Mouse (Mus musculus) midbrain, embryonic 12.5 days (tissue): Measurements from ENCODE around the gene Fxr2. TPM values are rescaled to one million over a fixed set of nuclear protein-coding genes. Genes with fewer than 3 reads are reported as not detected.
"Not testable (repeated sequence)": the region's sequence is repeated elsewhere in the genome, so short reads cannot be mapped to it uniquely, and the experiment has no call there.

ENCODE experiments used
- ATAC-seq: fragments of 200-750 bp; cut with Nextera tagmentation; 2 replicates; pipeline ENCODE4 v1.8.0; 2017; ENCODE audit warnings: low read depth, moderate TSS enrichment, moderate library complexity; ENCODE audit not compliant: low FRiP score
- H3K27ac ChIP-seq: fragments of 300-500 bp; sonication (generic); replicated peaks from 2 replicates; pipeline ENCODE4 v1.5.1; 2016; ENCODE audit warnings: mild to moderate bottlenecking
- H3K27me3 ChIP-seq: fragments of 300-500 bp; sonication (generic); 2 replicates; pipeline ENCODE4 v1.6.1; 2016; ENCODE audit warnings: mild to moderate bottlenecking
- H3K36me3 ChIP-seq: fragments of 300-500 bp; sonication (generic); 2 replicates; pipeline ENCODE4 v1.6.1; 2016
- H3K4me1 ChIP-seq: fragments of 300-500 bp; sonication (generic); 2 replicates; pipeline ENCODE4 v1.6.1; 2016
- H3K4me2 ChIP-seq: fragments of 300-500 bp; sonication (generic); replicated peaks from 2 replicates; pipeline ENCODE4 v1.6.1; 2016; ENCODE audit warnings: mild to moderate bottlenecking, moderate library complexity
- H3K4me3 ChIP-seq: fragments of 300-500 bp; sonication (generic); 2 replicates; pipeline ENCODE4 v1.5.1; 2016; ENCODE audit warnings: mild to moderate bottlenecking
- H3K9ac ChIP-seq: fragments of 300-500 bp; sonication (generic); replicated peaks from 2 replicates; pipeline ENCODE4 v1.6.1; 2016; ENCODE audit warnings: mild to moderate bottlenecking, moderate library complexity
- H3K9me3 ChIP-seq: fragments of 300-500 bp; sonication (generic); 2 replicates; pipeline ENCODE4 v1.6.1; 2016; ENCODE audit warnings: mild to moderate bottlenecking
- WGBS: fragments of 180-500 bp; shearing (Covaris S2); methylation state at CpG from one replicate; pipeline ENCODE4 v1.1.7; 2016; 5-methylcytosine and 5-hydroxymethylcytosine counted together
- polyA plus RNA-seq: library from polyadenylated mRNA; unstranded; fragments of >200 nt; fragmentation: Nextera tagmentation; extraction: Ambion mirVana; gene quantifications from 2 replicates; pipeline ENCODE4 v1.2.1, GENCODE M21; 2016

Fxr2 gene
- polyA plus RNA-seq, 1 experiment from 2014 or later = 59.2 TPM

GRCm38 (mm10) chr11:69689891-69690290, 57.1 kb downstream of the Fxr2 start:
- ATAC-seq = no peak
- no peaks in the 10 kb centered on the region for H3K9me3 ChIP-seq
- H3K4me3 ChIP-seq = no peak overlapping the region
- no peaks in the 10 kb centered on the region for H3K36me3 ChIP-seq
- no peak overlapping the region for H3K9ac ChIP-seq
- WGBS = 88% methylated on average over 1 of the region's 1 CpGs
- H3K4me1 ChIP-seq = 0 out of 2 replicates have a peak, but pooled peaks cover 2% of the 10 kb centered on the region
- 0 out of 2 replicates have a peak, but pooled peaks cover 17% of the 10 kb centered on the region for H3K27me3 ChIP-seq
- no peak overlapping the region for H3K27ac ChIP-seq
- no peak overlapping the region for H3K4me2 ChIP-seq

GRCm38 (mm10) chr11:69692196-69692811, 59.5 kb downstream of the Fxr2 start:
- Histone ChIP-seq H3K4me3 (no peak overlapping the region), H3K27ac (no peak overlapping the region), H3K36me3 (no peaks in the 10 kb centered on the region), H3K9ac (no peak overlapping the region), H3K4me1 (peaks cover 10% of the 10 kb centered on the region), H3K27me3 (peaks cover 15% of the 10 kb centered on the region), H3K9me3 (no peaks in the 10 kb centered on the region), H3K4me2 (no peak overlapping the region)
- ATAC-seq = no peak
- whole genome bisulfite sequencing = 84% methylated on average over 9 of the region's 9 CpGs

GRCm38 (mm10) chr11:69692863-69693262, 60.1 kb downstream of the Fxr2 start:
- no peak overlapping the region for H3K4me3 ChIP-seq
- no peaks in the 10 kb centered on the region for H3K9me3 ChIP-seq
- peaks cover 14% of the 10 kb centered on the region for H3K27me3 ChIP-seq
- peaks cover 10% of the 10 kb centered on the region for H3K4me1 ChIP-seq
- H3K36me3 ChIP-seq = no peaks in the 10 kb centered on the region
- 89% methylated on average over 6 of the region's 6 CpGs for WGBS
- no peak overlapping the region for H3K4me2 ChIP-seq
- ATAC-seq = no peak
- no peak overlapping the region for H3K9ac ChIP-seq
- H3K27ac ChIP-seq = no peak overlapping the region

- no peak for ATAC-seq
- Histone ChIP-seq H3K4me3 (no peak overlapping the region), H3K9me3 (no peaks in the 10 kb centered on the region), H3K9ac (no peak overlapping the region), H3K36me3 (no peaks in the 10 kb centered on the region), H3K4me2 (no peak overlapping the region), H3K4me1 (peaks cover 10% of the 10 kb centered on the region), H3K27me3 (peaks cover 14% of the 10 kb centered on the region), H3K27ac (no peak overlapping the region)
- 58% methylated on average over 11 of the region's 11 CpGs for WGBS
Observed at GRCm38 (mm10) chr11:69693421-69693965, 60.7 kb downstream of the Fxr2 start.

DNA sequence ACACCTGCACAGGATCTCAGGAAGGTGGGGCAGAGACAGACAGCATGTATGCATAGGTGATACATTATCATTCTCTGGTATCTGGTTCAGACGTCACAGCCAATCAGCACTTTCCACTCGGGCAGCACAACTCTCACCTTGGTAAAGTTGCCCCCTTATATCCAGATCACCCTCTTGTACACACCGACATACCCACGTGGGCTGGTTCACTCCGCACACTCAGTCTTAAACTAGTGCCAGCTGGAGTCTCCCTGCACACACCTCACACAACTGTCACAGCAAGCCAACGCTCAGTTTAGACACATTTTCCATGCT, 62.2 kb downstream of the Fxr2 start:
- ATAC-seq = no peak
- Histone ChIP-seq H3K4me2 (peak overlapping the region; percentile 93), H3K4me3 (peak overlapping the region; percentile 53), H3K9ac (peak overlapping the region; percentile 90; the same call in 1 of the 2 replicates), H3K9me3 (no peaks in the 10 kb centered on the region), H3K4me1 (peaks cover 10% of the 10 kb centered on the region), H3K27ac (no peak overlapping the region), H3K36me3 (no peaks in the 10 kb centered on the region), H3K27me3 (peaks cover 14% of the 10 kb centered on the region)
- 33% methylated on average over 6 of the region's 6 CpGs for WGBS

GRCm38 (mm10) chr11:69695361-69696181, 62.8 kb downstream of the Fxr2 start, which contains the start of the genes Tnfsf12 and Tnfsfm13:
Tnfsf12 (minus strand) TSS chr11:69695849.
Tnfsfm13 (minus strand) TSS chr11:69696098.
- no peak for ATAC-seq

DNA sequence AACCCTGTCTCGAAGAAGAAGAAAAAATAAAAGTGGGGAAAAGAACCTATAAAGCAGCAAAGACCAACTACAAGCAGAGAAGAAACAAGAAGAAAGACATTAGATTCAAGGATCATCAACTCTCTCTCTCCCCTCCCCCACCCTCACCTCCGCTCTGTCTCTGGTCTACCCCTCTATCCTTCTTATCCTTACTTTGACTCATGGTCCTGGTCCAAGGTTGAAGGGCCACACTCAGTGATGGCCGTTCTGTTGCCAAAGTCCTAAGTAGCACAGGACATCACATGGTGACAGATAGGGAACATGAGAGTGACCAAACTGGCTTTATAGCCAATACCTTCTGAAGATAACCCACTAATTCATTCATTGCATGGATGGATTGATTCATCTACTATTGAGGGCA, 64.6 kb downstream of the Fxr2 start:
- Histone ChIP-seq H3K9ac (no peak overlapping the region), H3K36me3 (no peaks in the 10 kb centered on the region), H3K4me3 (no peak overlapping the region), H3K9me3 (no peaks in the 10 kb centered on the region), H3K4me2 (no peak overlapping the region), H3K4me1 (peaks cover 10% of the 10 kb centered on the region), H3K27me3 (peaks cover 9% of the 10 kb centered on the region), H3K27ac (no peak overlapping the region)
- 86% methylated on average over 3 of the region's 3 CpGs for whole genome bisulfite sequencing
- no peak for ATAC-seq

More at GRCm38 (mm10) chr11:69695361-69696181, 62.8 kb downstream of the Fxr2 start, which contains the start of the genes Tnfsf12 and Tnfsfm13:
- Histone ChIP-seq H3K4me3 (peak within 1 kb of the TSS; percentile 53), H3K4me1 (peaks cover 10% of the 10 kb centered on the region), H3K27ac (peak within 1 kb of the TSS; percentile 39; the same call in 1 of the 2 replicates), H3K27me3 (peaks cover 14% of the 10 kb centered on the region), H3K4me2 (peak within 1 kb of the TSS; percentile 93), H3K36me3 (no peaks in the 10 kb centered on the region), H3K9me3 (no peaks in the 10 kb centered on the region), H3K9ac (peak within 1 kb of the TSS; percentile 90)
- 1% methylated on average over 33 of the region's 41 CpGs for WGBS

DNA sequence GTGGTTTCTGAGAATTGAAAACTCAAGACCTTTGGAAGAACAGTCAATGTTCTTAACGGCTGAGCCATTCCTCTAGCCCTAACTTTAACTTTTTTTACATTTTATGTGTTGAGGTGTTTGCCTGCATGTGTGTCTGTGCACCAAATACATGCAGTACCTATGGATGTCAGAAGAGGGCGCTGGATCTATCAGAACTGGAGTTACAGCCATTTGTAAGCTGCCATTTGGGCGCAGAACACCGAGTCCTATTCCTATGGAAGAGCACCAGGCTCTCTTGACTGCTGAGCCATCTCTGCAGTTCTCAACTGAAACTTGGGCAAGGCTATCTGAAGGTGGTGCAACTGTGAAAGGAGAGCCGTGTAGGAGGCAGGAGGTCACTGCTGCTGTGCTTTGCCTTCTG, 65.8 kb downstream of the Fxr2 start:
- H3K4me1 ChIP-seq = peaks cover 10% of the 10 kb centered on the region
- H3K27me3 ChIP-seq = peaks cover 9% of the 10 kb centered on the region
- 70% methylated on average over 5 of the region's 5 CpGs for WGBS
- H3K9ac ChIP-seq = no peak overlapping the region
- ATAC-seq = no peak
- no peak overlapping the region for H3K4me3 ChIP-seq
- H3K4me2 ChIP-seq = no peak overlapping the region
- H3K27ac ChIP-seq = no peak overlapping the region
- H3K9me3 ChIP-seq = no peaks in the 10 kb centered on the region
- no peaks in the 10 kb centered on the region for H3K36me3 ChIP-seq

DNA sequence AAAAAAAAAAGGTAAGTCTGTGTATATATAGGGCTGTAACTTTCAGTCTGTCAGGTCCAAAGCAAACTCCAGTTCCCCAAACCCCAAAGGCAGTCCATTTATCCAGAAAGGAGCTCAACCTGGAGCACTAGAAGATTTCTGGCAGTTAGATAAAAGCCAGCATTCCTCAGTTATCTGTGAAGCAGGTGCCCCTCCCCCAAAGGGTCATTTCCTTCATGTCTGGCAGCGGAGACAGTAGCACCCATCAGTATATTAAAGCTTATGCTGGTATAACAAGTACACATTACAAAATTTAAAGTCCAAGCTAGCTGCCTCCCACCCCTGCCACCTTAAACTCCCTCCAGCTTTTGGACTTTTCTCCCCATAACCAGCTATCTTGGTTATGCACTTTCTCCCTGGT, 66.8 kb downstream of the Fxr2 start:
- no peaks in the 10 kb centered on the region for H3K9me3 ChIP-seq
- no peak overlapping the region for H3K27ac ChIP-seq
- H3K4me2 ChIP-seq = no peak overlapping the region
- peaks cover 10% of the 10 kb centered on the region for H3K4me1 ChIP-seq
- peaks cover 9% of the 10 kb centered on the region for H3K27me3 ChIP-seq
- no peak overlapping the region for H3K9ac ChIP-seq
- ATAC-seq = no peak
- H3K36me3 ChIP-seq = no peaks in the 10 kb centered on the region
- WGBS = 92% methylated on average over 1 of the region's 1 CpGs
- no peak overlapping the region for H3K4me3 ChIP-seq

DNA sequence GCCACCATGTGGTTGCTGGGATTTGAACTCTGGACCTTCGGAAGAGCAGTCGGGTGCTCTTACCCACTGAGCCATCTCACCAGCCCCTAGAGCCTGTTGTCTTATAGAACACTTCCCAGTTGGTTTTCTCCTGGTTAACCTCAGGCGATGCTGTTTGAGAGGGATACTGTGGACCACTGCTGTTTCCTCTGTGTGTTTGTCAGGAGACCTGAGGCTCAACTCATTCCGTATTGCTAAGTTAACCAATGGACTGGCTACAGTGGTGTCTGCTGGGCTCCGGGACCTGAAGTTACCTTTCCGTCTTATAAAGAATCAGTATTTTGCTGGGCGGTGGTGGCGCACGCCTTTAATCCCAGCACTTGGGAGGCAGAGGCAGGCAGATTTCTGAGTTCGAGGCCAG, 70.1 kb downstream of the Fxr2 start:
- H3K9ac ChIP-seq, ATAC-seq, H3K36me3 ChIP-seq, H3K27me3 ChIP-seq, H3K4me1 ChIP-seq, H3K9me3 ChIP-seq, H3K4me2 ChIP-seq, H3K27ac ChIP-seq, H3K4me3 ChIP-seq: not testable (repeated sequence)
- 87% methylated on average over 10 of the region's 10 CpGs for WGBS
